In genomic region chr7:37768310-37768940, GRCm38 (mm10) we compare ENCODE assay signal across 9 mouse cellular contexts. TPM values are rescaled to one million over a fixed set of nuclear protein-coding genes. Genes with fewer than 3 reads are reported as not detected.
DNase-seq lines count a peak whose midpoint lies in the region; ATAC-seq and TF ChIP-seq lines count a peak whose summit lies in the region.
"Had no signal": no experiment of that assay in that cellular context is flagged by ENCODE, and none has a peak within 500 bp of the region (broad histone marks: within the 10 kb centered on the region; RNA-seq: fewer than 3 reads in every experiment).

No protein-coding gene starts in this region.

- no peaks in the 10 kb centered on the region for H3K9me3 ChIP-seq in lung, embryonic 16.5 days (ENCODE audit: control insufficient read depth, low read length)
- H3K9me3 ChIP-seq in midbrain, embryonic 10.5 days (replicated peaks) = no peaks in the 10 kb centered on the region
- H3K9me3 ChIP-seq in stomach, postnatal 0 days (ENCODE audit: control insufficient read depth, low read length) = no peaks in the 10 kb centered on the region

- no peaks in the 10 kb centered on the region; the same call in 1 of the 2 replicates for H3K4me1 ChIP-seq in cerebellum, adult 2 months (ENCODE audit: control insufficient read depth, insufficient read depth, low read length)
- H3K4me1 ChIP-seq in lung, embryonic 16.5 days (replicated peaks; ENCODE audit: control insufficient read depth, insufficient read depth, low read length) = peaks cover 26% of the 10 kb centered on the region
- H3K4me1 ChIP-seq in midbrain, embryonic 10.5 days = peaks cover 61% of the 10 kb centered on the region
- no peaks in the 10 kb centered on the region for H3K4me1 ChIP-seq in stomach, postnatal 0 days (replicated peaks; ENCODE audit: control insufficient read depth, insufficient read depth)

- no peaks in the 10 kb centered on the region for H3K27me3 ChIP-seq in cerebellum, adult 2 months (ENCODE audit: control insufficient read depth, insufficient read depth, low read length)
- peaks cover 47% of the 10 kb centered on the region for H3K27me3 ChIP-seq in lung, embryonic 16.5 days (ENCODE audit: control insufficient read depth, insufficient read depth, low read depth, low read length)
- H3K27me3 ChIP-seq in midbrain, embryonic 10.5 days (ENCODE audit: low read depth, poor library complexity, severe bottlenecking) = peaks cover 29% of the 10 kb centered on the region
- H3K27me3 ChIP-seq in stomach, postnatal 0 days (ENCODE audit: control insufficient read depth, insufficient read depth, low read length) = no peaks in the 10 kb centered on the region; the same call in 1 of the 2 replicates

- no peak for TF ChIP-seq CTCF in cerebellum, adult 2 months (IDR thresholded peaks at IDR 0.05; ENCODE audit: borderline replicate concordance, insufficient read depth, low read depth, low read length)
- TF ChIP-seq CTCF in stomach, postnatal 0 days (IDR thresholded peaks at IDR 0.05; ENCODE audit: low read depth) = no peak

- WGBS in cerebellum, adult 2 months = 40% methylated on average over 10 of the region's 10 CpGs
- 14% methylated on average over 10 of the region's 10 CpGs for WGBS in lung, embryonic 16.5 days
- 6% methylated on average over 10 of the region's 10 CpGs for WGBS in midbrain, embryonic 10.5 days
- WGBS in stomach, postnatal 0 days = 22% methylated on average over 10 of the region's 10 CpGs

- no peaks in the 10 kb centered on the region for H3K36me3 ChIP-seq in lung, embryonic 16.5 days (ENCODE audit: control insufficient read depth, insufficient read depth, low read length)
- H3K36me3 ChIP-seq in midbrain, embryonic 10.5 days = no peaks in the 10 kb centered on the region
- no peaks in the 10 kb centered on the region for H3K36me3 ChIP-seq in stomach, postnatal 0 days (ENCODE audit: control insufficient read depth, insufficient read depth, low read length)

- H3K4me3 ChIP-seq in cerebellum, adult 2 months (replicated peaks; ENCODE audit: insufficient read depth, low read depth, low read length) = peak overlapping the region; percentile 78
- H3K4me3 ChIP-seq in lung, embryonic 16.5 days (ENCODE audit: low read length) = peak overlapping the region; percentile 59
- H3K4me3 ChIP-seq in midbrain, embryonic 10.5 days = peak overlapping the region; percentile 84
- peak overlapping the region; percentile 59 for H3K4me3 ChIP-seq in stomach, postnatal 0 days (ENCODE audit: low read depth, low read length)

- H3K4me2 ChIP-seq in lung, embryonic 16.5 days (ENCODE audit: low read depth, low read length) = peak overlapping the region; percentile 99
- peak overlapping the region; percentile 79 for H3K4me2 ChIP-seq in stomach, postnatal 0 days (replicated peaks; ENCODE audit: low read depth)

- DNase-seq in cerebellum, adult 2 months = no peak
- DNase-seq in cerebellum, adult 11-12 months = no peak
- no peak for DNase-seq in lung, postnatal 14 days
- peak; percentile 32 for DNase-seq in midbrain, embryonic 10.5 days (ENCODE audit: low spot score)
- DNase-seq in stomach, postnatal 0 days (ENCODE audit: low spot score) = no peak
- DNase-seq in right cerebral cortex, postnatal 36 days (ENCODE audit: low spot score in 2 of 2) = no peak
- no peak for DNase-seq in spleen, postnatal 14 days (ENCODE audit: low spot score in 2 of 2)
- DNase-seq: lung, adult 2 months had no signal

- no peak for TF ChIP-seq EP300 in stomach, postnatal 0 days (optimal IDR thresholded peaks at IDR 0.05)

- no peak for ATAC-seq in lung, embryonic 16.5 days (ENCODE audit: low read depth)
- ATAC-seq in stomach, postnatal 0 days (ENCODE audit: low FRiP score, low TSS enrichment) = no peak

- no peak overlapping the region for H3K27ac ChIP-seq in cerebellum, adult 2 months (ENCODE audit: insufficient read depth, low read length)
- no peak overlapping the region for H3K27ac ChIP-seq in lung, embryonic 16.5 days (ENCODE audit: low read length)
- peak overlapping the region; percentile 98 for H3K27ac ChIP-seq in midbrain, embryonic 10.5 days (replicated peaks)
- no peak overlapping the region for H3K27ac ChIP-seq in stomach, postnatal 0 days (replicated peaks)

- peak overlapping the region; percentile 65 for H3K9ac ChIP-seq in lung, embryonic 16.5 days (ENCODE audit: low read length)
- peak overlapping the region; percentile 56 for H3K9ac ChIP-seq in stomach, postnatal 0 days (ENCODE audit: low read length)

- no peak for TF ChIP-seq POLR2A in cerebellum, adult 2 months (IDR thresholded peaks at IDR 0.05; ENCODE audit: borderline replicate concordance, insufficient read depth, low read length)

RNA-seq across cellular contexts. Expression of gene Zfp536, which starts 5.0 kb away (rescaled TPM):
- polyA plus RNA-seq in cerebellum, adult 2 months (2012; rRNA removed) = 38.5 and 40.0 TPM in 2 replicates
- polyA plus RNA-seq in lung, embryonic 16.5 days (2015; fragmentation: Nextera tagmentation; extraction: Ambion mirVana) = 11.0 and 11.4 TPM in 2 replicates
- 31.0 and 40.3 TPM in 2 replicates for polyA plus RNA-seq in midbrain, embryonic 10.5 days (2016; fragmentation: Nextera tagmentation; extraction: Ambion mirVana)
- 4.3 and 5.0 TPM in 2 replicates for polyA plus RNA-seq in stomach, postnatal 0 days (2015; fragmentation: Nextera tagmentation; extraction: Ambion mirVana)
